Mouse (Mus musculus) forebrain, embryonic 10.5 days (tissue): ENCODE results near the gene Fstl5. TPM values are rescaled to one million over a fixed set of nuclear protein-coding genes. Genes with fewer than 3 reads are reported as not detected.
A peak's percentile ranks its signal among the peaks of the same experiment; 100 is the strongest.

Source experiments
- DNase-seq: peaks from one replicate; pipeline ENCODE4 v3.0.0-alpha.2; 2017; ENCODE audit warnings: low spot score; ENCODE audit errors: extremely low spot score
- H3K27ac ChIP-seq: fragments of 300-500 bp; sonication (generic); 2 replicates; pipeline ENCODE4 v1.5.1; 2016; ENCODE audit warnings: mild to moderate bottlenecking
- H3K27me3 ChIP-seq: fragments of 300-500 bp; sonication (generic); 2 replicates; pipeline ENCODE4 v1.6.1; 2016; ENCODE audit warnings: mild to moderate bottlenecking; ENCODE audit not compliant: poor library complexity, severe bottlenecking
- H3K36me3 ChIP-seq: fragments of 300-500 bp; sonication (generic); replicated peaks from 2 replicates; pipeline ENCODE4 v1.6.1; 2016; ENCODE audit warnings: mild to moderate bottlenecking, moderate library complexity
- H3K4me1 ChIP-seq: fragments of 300-500 bp; sonication (generic); 2 replicates; pipeline ENCODE4 v1.6.1; 2016
- H3K4me3 ChIP-seq: fragments of 300-500 bp; sonication (generic); 2 replicates; pipeline ENCODE4 v1.5.1; 2016; ENCODE audit warnings: mild to moderate bottlenecking, moderate library complexity
- H3K9me3 ChIP-seq: fragments of 300-500 bp; sonication (generic); 2 replicates; pipeline ENCODE4 v1.6.1; 2016; ENCODE audit warnings: mild to moderate bottlenecking, moderate library complexity
- WGBS: fragments of 180-500 bp; shearing (Covaris S2); methylation state at CpG from one replicate; pipeline ENCODE4 v1.1.7; 2016; 5-methylcytosine and 5-hydroxymethylcytosine counted together
- polyA plus RNA-seq: library from polyadenylated mRNA; unstranded; fragments of >200 nt; fragmentation: Nextera tagmentation; extraction: Ambion mirVana; gene quantifications from 2 replicates; pipeline ENCODE4 v1.2.1, GENCODE M21; 2016

Gene Fstl5
- 1.3 and 2.4 TPM in 2 replicates for polyA plus RNA-seq

DNA sequence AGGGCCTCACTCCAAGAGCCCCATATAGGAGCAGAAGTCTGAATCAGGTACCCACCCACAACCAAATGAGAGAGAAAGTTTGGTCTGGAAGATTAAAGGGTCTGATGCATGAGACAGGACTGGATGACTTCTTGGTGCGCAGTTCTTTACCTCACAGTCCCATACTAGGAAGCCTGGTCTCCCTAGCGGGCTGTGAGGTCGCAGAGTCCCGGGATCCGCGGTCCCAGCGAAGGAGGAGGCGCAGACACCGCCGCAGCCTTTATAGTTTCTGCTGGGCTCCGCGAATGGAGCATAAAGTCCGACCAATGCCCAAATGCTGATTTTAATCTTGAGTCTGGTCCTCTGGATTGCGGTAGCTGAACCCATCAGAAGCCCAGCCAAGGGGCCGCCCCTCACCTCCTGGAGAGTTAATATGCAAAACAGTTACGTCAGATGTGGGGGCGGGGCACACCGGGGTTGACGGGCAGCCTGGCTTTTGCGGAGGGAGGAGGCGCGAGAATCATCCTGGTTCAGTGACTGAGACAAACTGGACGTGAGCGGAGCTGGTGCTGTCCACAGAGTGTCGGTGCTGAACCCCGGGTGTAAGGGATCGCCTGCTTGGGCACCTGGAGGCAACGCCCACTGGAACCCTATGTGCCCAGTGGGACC is at the start of gene Fstl5:
Gene Fstl5 (plus strand): TSS at position 211 of the 648 bp plus-strand sequence.
- Histone ChIP-seq H3K9me3 (no peaks in the 10 kb centered on the region), H3K36me3 (no peaks in the 10 kb centered on the region), H3K27ac (peak within 1 kb of the TSS; percentile 54; the same call in 1 of the 2 replicates), H3K4me1 (peaks cover 11% of the 10 kb centered on the region), H3K27me3 (no peaks in the 10 kb centered on the region), H3K4me3 (peak within 1 kb of the TSS; percentile 58)
- 2% methylated on average over 28 of the region's 28 CpGs for WGBS
- peak; percentile 88 for DNase-seq

- DNase-seq, result no peak
- Histone ChIP-seq H3K4me1 (no peaks in the 10 kb centered on the region), H3K9me3 (no peaks in the 10 kb centered on the region), H3K27me3 (no peaks in the 10 kb centered on the region), H3K36me3 (no peaks in the 10 kb centered on the region), H3K27ac (no peak overlapping the region), H3K4me3 (no peak overlapping the region)
These were observed 48.5 kb upstream of the Fstl5 start for GRCm38 (mm10) chr3:76025523-76025922.

- 89% methylated on average over 3 of the region's 3 CpGs for WGBS
- DNase-seq, result no peak
- Histone ChIP-seq H3K4me1 (no peaks in the 10 kb centered on the region), H3K27ac (no peak overlapping the region), H3K9me3 (no peaks in the 10 kb centered on the region), H3K36me3 (no peaks in the 10 kb centered on the region), H3K4me3 (no peak overlapping the region), H3K27me3 (no peaks in the 10 kb centered on the region)
These were observed 22.9 kb upstream of the Fstl5 start for GRCm38 (mm10) chr3:76051124-76051523.

GRCm38 (mm10) chr3:76061996-76062395 is 12.1 kb upstream of the Fstl5 start:
- no peak for DNase-seq
- no peaks in the 10 kb centered on the region for H3K4me1 ChIP-seq
- WGBS, result 90% methylated on average over 1 of the region's 1 CpGs

GRCm38 (mm10) chr3:76067920-76068319 is 6.2 kb upstream of the Fstl5 start:
- no peak for DNase-seq
- H3K27me3 ChIP-seq, result no peaks in the 10 kb centered on the region
- WGBS, result 3% methylated on average over 3 of the region's 3 CpGs
- H3K4me1 ChIP-seq, result peaks cover 3% of the 10 kb centered on the region; the same call in 1 of the 2 replicates
- no peaks in the 10 kb centered on the region for H3K36me3 ChIP-seq
- no peak overlapping the region for H3K4me3 ChIP-seq
- H3K27ac ChIP-seq, result no peak overlapping the region
- no peaks in the 10 kb centered on the region for H3K9me3 ChIP-seq

More at GRCm38 (mm10) chr3:76061996-76062395, 12.1 kb upstream of the Fstl5 start:
- Histone ChIP-seq H3K36me3 (no peaks in the 10 kb centered on the region), H3K9me3 (no peaks in the 10 kb centered on the region), H3K27me3 (no peaks in the 10 kb centered on the region), H3K4me3 (no peak overlapping the region), H3K27ac (no peak overlapping the region)

DNA sequence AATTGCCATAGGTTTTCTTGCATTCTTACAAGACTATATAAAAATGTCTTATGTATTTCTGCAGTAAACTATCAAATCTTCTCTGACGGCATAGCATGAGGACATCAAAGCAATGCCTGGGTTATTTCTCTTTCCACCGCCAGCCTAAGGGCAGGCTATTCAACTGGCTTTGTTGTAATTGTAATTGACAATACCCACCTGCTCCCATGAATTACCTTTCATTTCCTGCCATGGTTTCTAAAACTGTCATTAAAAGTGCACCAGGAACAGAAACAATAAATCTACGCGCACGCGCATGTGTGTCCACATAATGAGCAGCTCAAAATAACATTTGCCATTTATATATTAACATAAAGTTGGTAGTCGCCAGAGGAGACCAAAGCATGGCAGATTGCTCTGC is 1.2 kb upstream of the Fstl5 start:
- no peaks in the 10 kb centered on the region for H3K27me3 ChIP-seq
- H3K4me1 ChIP-seq, result peaks cover 11% of the 10 kb centered on the region
- no peaks in the 10 kb centered on the region for H3K9me3 ChIP-seq
- 83% methylated on average over 7 of the region's 7 CpGs for WGBS
- H3K27ac ChIP-seq, result no peak overlapping the region
- no peaks in the 10 kb centered on the region for H3K36me3 ChIP-seq
- DNase-seq, result no peak
- no peak overlapping the region for H3K4me3 ChIP-seq

- no peak overlapping the region for H3K27ac ChIP-seq
- no peaks in the 10 kb centered on the region for H3K36me3 ChIP-seq
- no peaks in the 10 kb centered on the region for H3K27me3 ChIP-seq
- no peak for DNase-seq
- WGBS, result 84% methylated on average over 1 of the region's 1 CpGs
- no peaks in the 10 kb centered on the region for H3K9me3 ChIP-seq
- no peaks in the 10 kb centered on the region for H3K4me1 ChIP-seq
- H3K4me3 ChIP-seq, result no peak overlapping the region
These were observed 66.4 kb downstream of the Fstl5 start for GRCm38 (mm10) chr3:76140445-76140844.

DNA sequence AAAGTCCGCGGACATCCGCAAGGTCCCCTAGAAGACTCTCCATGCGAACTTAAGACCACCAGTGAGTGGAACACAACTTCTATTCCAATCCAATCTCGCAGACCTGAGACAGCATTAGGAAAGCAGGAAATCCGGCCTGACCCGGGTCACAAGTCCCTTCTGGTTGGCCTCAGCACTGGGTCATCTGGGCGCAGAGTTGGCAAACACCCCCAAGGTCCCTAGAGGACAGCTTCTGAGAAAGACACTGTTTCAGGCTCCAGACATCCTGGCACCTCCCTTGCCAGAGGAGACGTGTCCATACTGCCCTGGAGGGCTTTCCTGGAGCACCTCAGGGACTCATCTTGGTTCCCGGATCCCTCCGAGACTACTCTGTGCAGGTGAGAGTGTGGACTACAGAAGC is 73.8 kb downstream of the Fstl5 start:
- H3K4me1 ChIP-seq, result no peaks in the 10 kb centered on the region
- H3K9me3 ChIP-seq, result no peaks in the 10 kb centered on the region
- no peaks in the 10 kb centered on the region for H3K36me3 ChIP-seq
- no peak overlapping the region for H3K4me3 ChIP-seq
- no peaks in the 10 kb centered on the region for H3K27me3 ChIP-seq
- H3K27ac ChIP-seq, result no peak overlapping the region
- 95% methylated on average over 11 of the region's 11 CpGs for WGBS
- no peak for DNase-seq

GRCm38 (mm10) chr3:76238834-76239233 is 164.8 kb downstream of the Fstl5 start:
- Histone ChIP-seq H3K4me3 (no peak overlapping the region), H3K9me3 (no peaks in the 10 kb centered on the region), H3K4me1 (no peaks in the 10 kb centered on the region), H3K27ac (no peak overlapping the region), H3K27me3 (no peaks in the 10 kb centered on the region), H3K36me3 (no peaks in the 10 kb centered on the region)
- 97% methylated on average over 2 of the region's 2 CpGs for WGBS
- DNase-seq, result no peak

GRCm38 (mm10) chr3:76251385-76251784 is 177.3 kb downstream of the Fstl5 start:
- Histone ChIP-seq H3K27me3 (no peaks in the 10 kb centered on the region), H3K9me3 (no peaks in the 10 kb centered on the region), H3K4me1 (no peaks in the 10 kb centered on the region), H3K27ac (no peak overlapping the region), H3K36me3 (no peaks in the 10 kb centered on the region), H3K4me3 (no peak overlapping the region)
- DNase-seq, result no peak
- 85% methylated on average over 1 of the region's 1 CpGs for WGBS

DNA sequence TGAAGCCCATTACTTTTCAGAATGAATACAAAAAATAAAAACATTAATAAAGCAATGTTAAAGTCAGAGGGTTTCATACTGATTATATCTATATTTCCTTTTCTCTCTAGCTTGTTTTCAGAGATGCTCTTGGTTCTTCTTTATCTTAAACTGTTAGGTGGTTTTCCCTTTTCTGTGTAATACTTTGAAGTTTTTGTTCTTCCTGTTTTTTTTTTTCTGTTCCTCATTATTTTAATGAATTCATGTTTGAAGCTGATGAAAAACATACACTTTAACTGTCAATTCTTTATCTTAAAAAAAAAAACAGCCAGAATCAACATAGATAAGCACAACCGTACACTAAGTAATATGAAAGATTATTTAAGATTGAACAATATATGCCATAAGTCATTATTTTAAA is 218.9 kb downstream of the Fstl5 start:
- Histone ChIP-seq H3K4me1 (peaks cover 5% of the 10 kb centered on the region), H3K4me3 (no peak overlapping the region), H3K27ac (no peak overlapping the region), H3K9me3 (no peaks in the 10 kb centered on the region), H3K27me3 (no peaks in the 10 kb centered on the region), H3K36me3 (no peaks in the 10 kb centered on the region)
- WGBS, result 93% methylated on average over 1 of the region's 1 CpGs
- no peak for DNase-seq

DNA sequence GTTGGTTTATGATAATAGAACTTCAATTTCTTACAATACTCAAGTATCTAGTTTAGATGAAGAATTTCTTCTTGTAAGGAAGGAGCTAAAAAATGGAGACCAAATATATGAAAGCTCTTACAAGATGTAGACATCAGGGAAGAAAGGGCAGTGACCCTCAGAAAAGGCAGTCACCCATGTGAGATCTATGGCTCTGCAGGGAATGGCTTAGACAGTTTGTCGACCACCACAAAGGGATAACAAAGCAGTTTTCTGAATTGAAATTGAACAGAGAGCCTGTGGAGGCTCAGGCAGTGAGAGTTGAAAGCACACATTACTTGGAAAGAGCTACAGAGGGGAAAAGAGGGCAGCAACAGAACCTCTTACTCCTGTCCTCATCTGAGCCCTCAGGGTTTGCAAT is 220.3 kb downstream of the Fstl5 start:
- Histone ChIP-seq H3K9me3 (no peaks in the 10 kb centered on the region), H3K4me3 (no peak overlapping the region), H3K36me3 (no peaks in the 10 kb centered on the region), H3K27ac (no peak overlapping the region), H3K27me3 (no peaks in the 10 kb centered on the region), H3K4me1 (peaks cover 5% of the 10 kb centered on the region)
- WGBS, result 4% methylated on average over 1 of the region's 1 CpGs
- no peak for DNase-seq

DNA sequence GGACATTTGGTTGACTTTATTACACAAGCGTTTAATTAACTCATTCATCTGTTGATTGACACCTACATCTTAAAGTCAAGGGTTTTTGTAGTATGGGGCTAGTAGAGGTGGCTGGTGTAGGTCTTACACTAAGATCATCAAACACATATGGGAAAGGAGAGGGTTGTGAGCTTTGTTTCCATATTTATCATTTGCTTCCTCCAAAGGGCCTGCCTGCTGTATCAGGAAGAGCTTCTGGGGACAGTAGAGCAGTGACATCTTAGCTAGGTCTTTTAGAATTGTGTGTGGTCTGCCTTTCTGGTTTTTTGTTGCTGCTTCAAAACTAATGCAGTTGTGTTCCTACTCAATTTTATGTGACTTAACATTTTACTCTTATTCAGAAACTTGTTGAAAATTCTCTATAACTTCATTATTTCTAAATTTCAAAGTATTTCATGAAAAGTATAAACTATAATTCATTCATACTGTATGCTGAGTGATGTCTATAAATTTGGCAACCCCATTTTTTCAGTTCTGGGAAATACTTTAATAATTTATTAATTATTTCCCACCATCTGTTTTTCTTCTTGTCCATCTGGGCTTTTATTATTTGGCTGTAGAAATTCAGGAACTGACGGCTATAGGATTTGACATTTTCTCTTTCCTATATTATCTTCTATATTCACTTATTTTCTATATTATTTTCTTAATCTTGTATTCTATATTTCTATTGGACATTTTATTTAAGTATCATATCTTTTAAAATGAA is 227.1 kb downstream of the Fstl5 start:
- Histone ChIP-seq H3K27ac (no peak overlapping the region), H3K27me3 (no peaks in the 10 kb centered on the region), H3K36me3 (no peaks in the 10 kb centered on the region), H3K4me3 (no peak overlapping the region), H3K4me1 (no peaks in the 10 kb centered on the region), H3K9me3 (no peaks in the 10 kb centered on the region)
- no peak for DNase-seq
- WGBS, result 93% methylated on average over 2 of the region's 2 CpGs
